Mouse (Mus musculus): ENCODE measurements around the gene Vstm2b.

DNA sequence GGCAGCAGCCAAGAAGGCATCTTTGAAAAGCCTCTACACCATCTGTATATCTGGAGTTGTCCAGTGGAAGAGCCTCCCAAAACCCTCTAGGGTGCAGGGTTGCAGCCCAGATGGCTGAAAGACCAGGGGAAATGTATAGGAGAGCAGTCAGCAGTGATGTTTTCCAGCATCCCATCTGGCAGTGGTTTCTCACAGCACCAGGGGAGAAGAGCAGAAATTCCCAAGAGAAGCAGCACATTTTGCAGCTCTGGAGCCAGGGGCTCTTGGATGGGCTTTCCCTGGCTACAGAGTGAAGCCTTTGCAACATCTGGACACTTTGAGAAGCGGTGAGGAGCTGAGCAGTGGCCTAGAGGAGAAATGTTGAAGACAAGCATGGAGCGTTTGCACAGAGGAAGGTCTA is 30.3 kb downstream of the Vstm2b start:
- TF ChIP-seq CTCF (IDR thresholded peaks at IDR 0.05; ENCODE audit: low read depth, low read length), result no peak
- no peak for TF ChIP-seq POLR2A (IDR thresholded peaks at IDR 0.05; ENCODE audit: extremely low read depth, insufficient read depth, low read length)

All from liver, adult 2 months (tissue).